Mouse (Mus musculus) neural tube, embryonic 13.5 days (tissue): ENCODE measurements around the gene Traf5. TPM values are rescaled to one million over a fixed set of nuclear protein-coding genes. Genes with fewer than 3 reads are reported as not detected.
A peak's percentile ranks its signal among the peaks of the same experiment; 100 is the strongest.

Experiments used
- ATAC-seq: fragments of 200-750 bp; cut with Nextera tagmentation; 2 replicates; pipeline ENCODE4 v1.8.0; 2017; ENCODE audit warnings: low read depth, mild to moderate bottlenecking, moderate TSS enrichment, moderate library complexity
- H3K27ac ChIP-seq: fragments of 300-500 bp; sonication (generic); replicated peaks from 2 replicates; pipeline ENCODE4 v1.5.1; 2015; ENCODE audit warnings: moderate library complexity, mild to moderate bottlenecking, inconsistent platforms
- H3K27me3 ChIP-seq: fragments of 300-500 bp; sonication (generic); 2 replicates; pipeline ENCODE4 v1.6.1; 2015; ENCODE audit warnings: mild to moderate bottlenecking, inconsistent platforms
- H3K36me3 ChIP-seq: fragments of 300-500 bp; sonication (generic); 2 replicates; pipeline ENCODE4 v1.6.1; 2015; ENCODE audit warnings: mild to moderate bottlenecking, inconsistent platforms
- H3K4me1 ChIP-seq: fragments of 300-500 bp; sonication (generic); replicated peaks from 2 replicates; pipeline ENCODE4 v1.6.1; 2015; ENCODE audit warnings: inconsistent platforms
- H3K4me2 ChIP-seq: fragments of 300-500 bp; sonication (generic); 2 replicates; pipeline ENCODE4 v1.6.1; 2015; ENCODE audit warnings: inconsistent platforms, mild to moderate bottlenecking, moderate library complexity
- H3K4me3 ChIP-seq: fragments of 300-500 bp; sonication (generic); 2 replicates; pipeline ENCODE4 v1.5.1; 2015; ENCODE audit warnings: mild to moderate bottlenecking, inconsistent platforms
- H3K9ac ChIP-seq: fragments of 300-500 bp; sonication (generic); 2 replicates; pipeline ENCODE4 v1.6.1; 2015; ENCODE audit warnings: moderate library complexity, mild to moderate bottlenecking, inconsistent platforms
- H3K9me3 ChIP-seq: fragments of 300-500 bp; sonication (generic); 2 replicates; pipeline ENCODE4 v1.6.1; 2016; ENCODE audit warnings: inconsistent platforms
- WGBS: fragments of 180-500 bp; shearing (Covaris S2); methylation state at CpG from one replicate; pipeline ENCODE4 v1.1.7; 2015; 5-methylcytosine and 5-hydroxymethylcytosine counted together
- polyA plus RNA-seq: library from polyadenylated mRNA; unstranded; fragments of >200 nt; fragmentation: Nextera tagmentation; extraction: Ambion mirVana; gene quantifications from 2 replicates; pipeline ENCODE4 v1.2.1, GENCODE M21; 2015

The Traf5 gene
- polyA plus RNA-seq, 1 experiment from 2014 or later = 2.4 TPM

GRCm38 (mm10) chr1:191981426-191982102 lies 110.8 kb downstream of the Traf5 start:
- H3K4me1 ChIP-seq = peaks cover 41% of the 10 kb centered on the region
- H3K4me2 ChIP-seq = no peak overlapping the region
- no peaks in the 10 kb centered on the region for H3K36me3 ChIP-seq
- H3K4me3 ChIP-seq = no peak overlapping the region
- H3K27me3 ChIP-seq = peaks cover 15% of the 10 kb centered on the region; the same call in 1 of the 2 replicates
- WGBS = 11% methylated on average over 6 of the region's 6 CpGs
- H3K9ac ChIP-seq = no peak overlapping the region
- H3K27ac ChIP-seq = peak overlapping the region; percentile 79
- ATAC-seq = peak; percentile 86
- no peaks in the 10 kb centered on the region for H3K9me3 ChIP-seq

- Histone ChIP-seq H3K27ac (peak within 1 kb of the TSS; percentile 79), H3K36me3 (no peaks in the 10 kb centered on the region), H3K27me3 (no peaks in the 10 kb centered on the region), H3K9me3 (no peaks in the 10 kb centered on the region), H3K9ac (peak within 1 kb of the TSS; percentile 38; the same call in 1 of the 2 replicates), H3K4me2 (peak within 1 kb of the TSS; percentile 21; the same call in 1 of the 2 replicates), H3K4me1 (peaks cover 45% of the 10 kb centered on the region), H3K4me3 (peak within 1 kb of the TSS; percentile 11; the same call in 1 of the 2 replicates)
- WGBS = 42% methylated on average over 5 of the region's 5 CpGs
- peak; percentile 55 for ATAC-seq
Observed at GRCm38 (mm10) chr1:191977187-191977586, 115.2 kb downstream of the Traf5 start, which contains the start of gene Rd3. Gene Rd3, plus strand, starts transcription at chr1:191977370.

- Histone ChIP-seq H3K9ac (no peak overlapping the region), H3K4me3 (no peak overlapping the region), H3K4me2 (no peak overlapping the region), H3K4me1 (peaks cover 25% of the 10 kb centered on the region), H3K27me3 (no peaks in the 10 kb centered on the region), H3K9me3 (no peaks in the 10 kb centered on the region), H3K36me3 (no peaks in the 10 kb centered on the region), H3K27ac (no peak overlapping the region)
- WGBS = 68% methylated on average over 13 of the region's 13 CpGs
- ATAC-seq = no peak
Observed at GRCm38 (mm10) chr1:191974509-191975405, 117.6 kb downstream of the Traf5 start.

GRCm38 (mm10) chr1:191969939-191970338 lies 122.4 kb downstream of the Traf5 start:
- ATAC-seq = no peak
- Histone ChIP-seq H3K9ac (no peak overlapping the region), H3K27ac (no peak overlapping the region), H3K4me1 (peaks cover 1% of the 10 kb centered on the region; the same call in 1 of the 2 replicates), H3K4me3 (no peak overlapping the region), H3K4me2 (no peak overlapping the region), H3K9me3 (no peaks in the 10 kb centered on the region), H3K27me3 (no peaks in the 10 kb centered on the region), H3K36me3 (no peaks in the 10 kb centered on the region)
- 69% methylated on average over 5 of the region's 5 CpGs for WGBS

- peak; percentile 81 for ATAC-seq
- Histone ChIP-seq H3K36me3 (no peaks in the 10 kb centered on the region), H3K27ac (no peak overlapping the region), H3K9ac (no peak overlapping the region), H3K27me3 (no peaks in the 10 kb centered on the region), H3K4me2 (no peak overlapping the region), H3K4me3 (no peak overlapping the region), H3K4me1 (no peaks in the 10 kb centered on the region; the same call in 1 of the 2 replicates), H3K9me3 (no peaks in the 10 kb centered on the region)
- WGBS = 19% methylated on average over 13 of the region's 13 CpGs
Observed at GRCm38 (mm10) chr1:191964773-191965481, 127.4 kb downstream of the Traf5 start.

- peak; percentile 75 for ATAC-seq
- Histone ChIP-seq H3K27me3 (no peaks in the 10 kb centered on the region), H3K9ac (no peak overlapping the region), H3K9me3 (no peaks in the 10 kb centered on the region), H3K4me3 (no peak overlapping the region), H3K4me1 (no peaks in the 10 kb centered on the region; the same call in 1 of the 2 replicates), H3K4me2 (no peak overlapping the region), H3K27ac (no peak overlapping the region), H3K36me3 (no peaks in the 10 kb centered on the region)
- 22% methylated on average over 8 of the region's 8 CpGs for WGBS
Observed at GRCm38 (mm10) chr1:191963948-191964772, 128.2 kb downstream of the Traf5 start.

- no peaks in the 10 kb centered on the region for H3K27me3 ChIP-seq
- WGBS = 80% methylated on average over 3 of the region's 3 CpGs
- H3K4me3 ChIP-seq = no peak overlapping the region
- H3K4me1 ChIP-seq = no peaks in the 10 kb centered on the region; the same call in 1 of the 2 replicates
- no peaks in the 10 kb centered on the region for H3K36me3 ChIP-seq
- no peak overlapping the region for H3K9ac ChIP-seq
- no peak overlapping the region for H3K27ac ChIP-seq
- no peaks in the 10 kb centered on the region for H3K9me3 ChIP-seq
- ATAC-seq = no peak
- H3K4me2 ChIP-seq = no peak overlapping the region
Observed at GRCm38 (mm10) chr1:191963413-191963812, 128.9 kb downstream of the Traf5 start.

- no peak overlapping the region for H3K4me3 ChIP-seq
- ATAC-seq = no peak
- H3K4me1 ChIP-seq = no peaks in the 10 kb centered on the region; the same call in 1 of the 2 replicates
- no peak overlapping the region for H3K9ac ChIP-seq
- 74% methylated on average over 2 of the region's 2 CpGs for WGBS
- no peak overlapping the region for H3K4me2 ChIP-seq
- no peaks in the 10 kb centered on the region for H3K9me3 ChIP-seq
- H3K27ac ChIP-seq = no peak overlapping the region
- no peaks in the 10 kb centered on the region for H3K36me3 ChIP-seq
- H3K27me3 ChIP-seq = no peaks in the 10 kb centered on the region
Observed at GRCm38 (mm10) chr1:191960946-191961345, 131.4 kb downstream of the Traf5 start.

- H3K9me3 ChIP-seq = no peaks in the 10 kb centered on the region
- no peak overlapping the region for H3K27ac ChIP-seq
- no peaks in the 10 kb centered on the region for H3K4me1 ChIP-seq
- ATAC-seq = no peak
- no peak overlapping the region for H3K4me2 ChIP-seq
- H3K27me3 ChIP-seq = no peaks in the 10 kb centered on the region
- H3K9ac ChIP-seq = no peak overlapping the region
- H3K4me3 ChIP-seq = no peak overlapping the region
- 81% methylated on average over 3 of the region's 3 CpGs for WGBS
- H3K36me3 ChIP-seq = no peaks in the 10 kb centered on the region
Observed at GRCm38 (mm10) chr1:191957321-191957720, 135.0 kb downstream of the Traf5 start.

GRCm38 (mm10) chr1:191956871-191957270 lies 135.5 kb downstream of the Traf5 start:
- 97% methylated on average over 2 of the region's 2 CpGs for WGBS
- Histone ChIP-seq H3K27me3 (no peaks in the 10 kb centered on the region), H3K9me3 (no peaks in the 10 kb centered on the region), H3K4me3 (no peak overlapping the region), H3K4me2 (no peak overlapping the region), H3K9ac (no peak overlapping the region), H3K4me1 (no peaks in the 10 kb centered on the region), H3K36me3 (no peaks in the 10 kb centered on the region), H3K27ac (peak overlapping the region; percentile 34; the same call in 1 of the 2 replicates)
- no peak for ATAC-seq

GRCm38 (mm10) chr1:191956261-191956660 lies 136.1 kb downstream of the Traf5 start:
- H3K4me2 ChIP-seq = no peak overlapping the region
- no peak for ATAC-seq
- 76% methylated on average over 3 of the region's 3 CpGs for WGBS
- H3K9ac ChIP-seq = no peak overlapping the region
- H3K9me3 ChIP-seq = no peaks in the 10 kb centered on the region
- no peak overlapping the region for H3K4me3 ChIP-seq
- H3K36me3 ChIP-seq = no peaks in the 10 kb centered on the region
- peak overlapping the region; percentile 34; the same call in 1 of the 2 replicates for H3K27ac ChIP-seq
- H3K4me1 ChIP-seq = no peaks in the 10 kb centered on the region
- no peaks in the 10 kb centered on the region for H3K27me3 ChIP-seq
